ENCODE assay signal across 11 mouse cellular contexts in genomic region chr17:49438822-49439574, GRCm38 (mm10). TPM values are rescaled to one million over a fixed set of nuclear protein-coding genes. Genes with fewer than 3 reads are reported as not detected.
DNase-seq lines count a peak whose midpoint lies in the region; ATAC-seq lines count a peak whose summit lies in the region.
"Had no signal": no experiment of that assay in that cellular context is flagged by ENCODE, and none has a peak within 500 bp of the region (broad histone marks: within the 10 kb centered on the region; RNA-seq: fewer than 3 reads in every experiment).

No protein-coding gene starts in this region.

- no peaks in the 10 kb centered on the region for H3K27me3 ChIP-seq in liver, embryonic 13.5 days
- no peaks in the 10 kb centered on the region for H3K27me3 ChIP-seq in stomach, embryonic 15.5 days (replicated peaks)
- H3K27me3 ChIP-seq: forebrain, embryonic 15.5 days had no signal

- peak overlapping the region; percentile 67 for H3K4me2 ChIP-seq in liver, embryonic 13.5 days
- H3K4me2 ChIP-seq in stomach, embryonic 15.5 days, result no peak overlapping the region
- H3K4me2 ChIP-seq: forebrain, embryonic 15.5 days had no signal

- H3K9me3 ChIP-seq in liver, embryonic 13.5 days (replicated peaks), result no peaks in the 10 kb centered on the region
- H3K9me3 ChIP-seq in stomach, embryonic 15.5 days, result no peaks in the 10 kb centered on the region
- H3K9me3 ChIP-seq: forebrain, embryonic 15.5 days had no signal

- WGBS in liver, embryonic 13.5 days (ENCODE audit: insufficient replicate concordance), result 16% methylated on average over 12 of the region's 12 CpGs
- 70% methylated on average over 12 of the region's 12 CpGs for WGBS in stomach, embryonic 15.5 days

- peak; percentile 2 for DNase-seq in cerebellum, adult 11-12 months
- DNase-seq in cerebellum, postnatal 14 days, result no peak
- DNase-seq in retina, postnatal 1 day, result peak; percentile 15
- DNase-seq in retina, embryonic 14.5 days (ENCODE audit: low spot score), result no peak
- peak; percentile 68 for DNase-seq in liver, embryonic 13.5 days
- no peak for DNase-seq in thymus, adult 18-20 months
- no peak for DNase-seq in urinary bladder, postnatal 10 days (ENCODE audit: low spot score)
- DNase-seq: gastrocnemius, postnatal 25 days had no signal

- peak overlapping the region; percentile 53 for H3K4me3 ChIP-seq in liver, embryonic 13.5 days (replicated peaks)
- no peak overlapping the region for H3K4me3 ChIP-seq in stomach, embryonic 15.5 days (replicated peaks)
- H3K4me3 ChIP-seq: forebrain, embryonic 15.5 days had no signal

- peak overlapping the region; percentile 98 for H3K27ac ChIP-seq in liver, embryonic 13.5 days
- H3K27ac ChIP-seq in stomach, embryonic 15.5 days, result no peak overlapping the region
- H3K27ac ChIP-seq: forebrain, embryonic 15.5 days; hindbrain, postnatal 0 days had no signal

- H3K4me1 ChIP-seq in liver, embryonic 13.5 days (replicated peaks), result peaks cover 72% of the 10 kb centered on the region
- no peaks in the 10 kb centered on the region for H3K4me1 ChIP-seq in stomach, embryonic 15.5 days
- H3K4me1 ChIP-seq: forebrain, embryonic 15.5 days had no signal

- H3K36me3 ChIP-seq in liver, embryonic 13.5 days, result peaks cover 62% of the 10 kb centered on the region
- H3K36me3 ChIP-seq in stomach, embryonic 15.5 days, result peaks cover 14% of the 10 kb centered on the region; the same call in 1 of the 2 replicates

- peak; percentile 95 for ATAC-seq in liver, embryonic 13.5 days (ENCODE audit: low read depth)
- peak; percentile 92 for ATAC-seq in stomach, embryonic 15.5 days (ENCODE audit: insufficient read depth, low FRiP score, low read depth)
- ATAC-seq: forebrain, embryonic 15.5 days; hindbrain, postnatal 0 days had no signal

- H3K9ac ChIP-seq in liver, embryonic 13.5 days, result peak overlapping the region; percentile 81
- H3K9ac ChIP-seq in stomach, embryonic 15.5 days, result no peak overlapping the region
- H3K9ac ChIP-seq: forebrain, embryonic 15.5 days had no signal

RNA-seq across cellular contexts. Expression of gene Mocs1, which starts 10.8 kb away (rescaled TPM):
- polyA plus RNA-seq in liver, embryonic 13.5 days (2015; fragmentation: Nextera tagmentation; extraction: Ambion mirVana), result 6.1 and 8.5 TPM in 2 replicates
- polyA plus RNA-seq in stomach, embryonic 15.5 days (2015; fragmentation: Nextera tagmentation; extraction: Ambion mirVana), result 8.2 TPM in 2 replicates

Comparison
In these comparisons a context has a peak if more than half of its experiments do, and no peak if none do; other contexts are left out.
1. DNase-seq: peak in cerebellum, adult 11-12 months (single experiment), retina, postnatal 1 day (single experiment) and liver, embryonic 13.5 days (single experiment); none in cerebellum, postnatal 14 days (0 of 2), retina, embryonic 14.5 days (single experiment), thymus, adult 18-20 months (0 of 2) and urinary bladder, postnatal 10 days (single experiment).